Mouse (Mus musculus) ES-E14 (cell line): ENCODE data around the gene Epha7.

Experiments
- CHD2 ChIP-seq: IDR thresholded peaks from 2 replicates; pipeline ENCODE4 v1.6.1; 2014; ENCODE audit warnings: mild to moderate bottlenecking, low read depth, low read length, inconsistent platforms
- HCFC1 ChIP-seq: IDR thresholded peaks from 2 replicates; pipeline ENCODE4 v1.6.1; 2012; ENCODE audit warnings: low read length, inconsistent platforms, borderline replicate concordance; ENCODE audit not compliant: insufficient read depth
- MAFK ChIP-seq: IDR thresholded peaks from 2 replicates; pipeline ENCODE4 v1.6.1; 2014; ENCODE audit warnings: mild to moderate bottlenecking, low read depth, low read length, inconsistent platforms; ENCODE audit not compliant: insufficient read depth

- no peak for TF ChIP-seq MAFK
- no peak for TF ChIP-seq CHD2
- TF ChIP-seq HCFC1, result no peak
Measured at GRCm38 (mm10) chr4:28906985-28907384, 94.1 kb downstream of the Epha7 start.
